Mouse (Mus musculus) heart, embryonic 14.5 days (tissue): ENCODE data around the gene Aars2. TPM values are rescaled to one million over a fixed set of nuclear protein-coding genes. Genes with fewer than 3 reads are reported as not detected.

ENCODE experiments used
- ATAC-seq: fragments of 200-750 bp; cut with Nextera tagmentation; 2 replicates; pipeline ENCODE4 v1.8.0; 2017; ENCODE audit warnings: low read depth, moderate TSS enrichment; ENCODE audit not compliant: insufficient number of reproducible peaks, insufficient read depth, low FRiP score
- H3K27ac ChIP-seq, 2 experiments: fragments of 200-500 bp in 1 of 2; fragments of 300-500 bp in 1 of 2; sonication (generic) in 1 of 2; replicated peaks in 1 of 2; 2 replicates each; pipeline ENCODE4 v1.5.1; 2012 to 2014; ENCODE audit warnings: low read depth in 2 of 2, low read length in 2 of 2, control low read depth in 1 of 2, mild to moderate bottlenecking in 1 of 2, mixed read lengths in 1 of 2; ENCODE audit not compliant: control insufficient read depth in 1 of 2, insufficient read depth in 1 of 2
- H3K27me3 ChIP-seq: fragments of 300-500 bp; sonication (generic); 2 replicates; pipeline ENCODE4 v1.6.1; 2014; ENCODE audit warnings: mild to moderate bottlenecking, low read length, control low read depth; ENCODE audit not compliant: control insufficient read depth, insufficient read depth
- H3K36me3 ChIP-seq: fragments of 300-500 bp; sonication (generic); 2 replicates; pipeline ENCODE4 v1.6.1; 2014; ENCODE audit warnings: mild to moderate bottlenecking, control low read depth, low read length, mixed read lengths; ENCODE audit not compliant: control insufficient read depth, insufficient read depth
- H3K4me1 ChIP-seq, 2 experiments: fragments of 200-500 bp in 1 of 2; fragments of 300-500 bp in 1 of 2; sonication (generic) in 1 of 2; 2 replicates each; pipeline ENCODE4 v1.6.1; 2012 to 2014; ENCODE audit warnings: low read length in 2 of 2, control low read depth in 1 of 2, mixed read lengths in 1 of 2; ENCODE audit not compliant: control insufficient read depth in 2 of 2, insufficient read depth in 2 of 2
- H3K4me2 ChIP-seq: fragments of 300-500 bp; sonication (generic); 2 replicates; pipeline ENCODE4 v1.6.1; 2014; ENCODE audit warnings: mild to moderate bottlenecking, low read length
- H3K4me3 ChIP-seq, 2 experiments: fragments of 200-500 bp in 1 of 2; fragments of 300-500 bp in 1 of 2; sonication (generic) in 1 of 2; 2 replicates each; pipeline ENCODE4 v1.5.1; 2012 to 2014; ENCODE audit warnings: low read length in 2 of 2, mild to moderate bottlenecking in 2 of 2, control low read depth in 1 of 2, low read depth in 1 of 2, moderate library complexity in 1 of 2; ENCODE audit not compliant: control insufficient read depth in 1 of 2, insufficient read depth in 1 of 2
- H3K9ac ChIP-seq: fragments of 300-500 bp; sonication (generic); 2 replicates; pipeline ENCODE4 v1.6.1; 2014; ENCODE audit warnings: mild to moderate bottlenecking, low read length
- H3K9me3 ChIP-seq: fragments of 300-500 bp; sonication (generic); 2 replicates; pipeline ENCODE4 v1.6.1; 2016; ENCODE audit warnings: low read length, control low read depth; ENCODE audit not compliant: control insufficient read depth
- WGBS: fragments of 180-500 bp; shearing (Covaris S2); extraction: QIAGEN DNeasy Blood & Tissue Kit; methylation state at CpG from one replicate; pipeline ENCODE4 v1.1.7; 2014; 5-methylcytosine and 5-hydroxymethylcytosine counted together
- polyA plus RNA-seq: library from polyadenylated mRNA; unstranded; fragments of >200 nt; fragmentation: Nextera tagmentation; extraction: Ambion mirVana; gene quantifications from 2 replicates; pipeline ENCODE4 v1.2.1, GENCODE M21; 2014

Gene Aars2
- 13.2 and 15.3 TPM in 2 replicates for polyA plus RNA-seq

DNA sequence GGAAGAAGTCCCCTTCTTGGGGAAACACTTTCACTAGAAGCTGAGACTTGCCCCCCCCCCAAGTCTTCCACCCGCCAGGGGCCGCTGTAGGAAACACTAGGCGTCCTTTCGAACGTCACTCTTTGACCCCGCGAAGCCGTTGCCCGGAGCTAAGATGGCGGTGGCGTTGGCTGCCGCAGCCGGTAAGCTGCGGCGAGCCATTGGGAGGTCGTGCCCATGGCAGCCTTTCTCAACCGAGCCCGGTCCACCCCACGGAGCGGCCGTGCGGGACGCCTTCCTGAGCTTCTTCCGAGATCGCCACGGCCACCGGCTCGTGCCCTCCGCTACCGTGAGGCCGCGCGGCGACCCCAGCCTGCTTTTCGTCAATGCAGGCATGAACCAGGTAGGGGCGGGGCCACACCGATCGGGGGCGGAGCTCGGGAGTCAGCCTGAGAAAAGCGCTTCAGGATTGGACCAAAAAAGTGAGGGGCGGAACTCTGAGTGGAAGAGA is at the start of gene Aars2:
TSS of gene Aars2 (plus strand) at position 142 of the 490 bp plus-strand sequence.
- no peaks in the 10 kb centered on the region for H3K27me3 ChIP-seq
- peaks cover 5 to 11% of the 10 kb centered on the region in 2 experiments for H3K4me1 ChIP-seq
- peak within 1 kb of the TSS; percentile 87 to 97 for H3K4me3 ChIP-seq
- peak within 1 kb of the TSS; percentile 85 to 87 for H3K27ac ChIP-seq
- H3K4me2 ChIP-seq = peak within 1 kb of the TSS; percentile 62
- under 1% methylated on average over 42 of the region's 42 CpGs for WGBS
- ATAC-seq = peak; percentile 87
- H3K36me3 ChIP-seq = peaks cover 30% of the 10 kb centered on the region
- no peaks in the 10 kb centered on the region for H3K9me3 ChIP-seq
- H3K9ac ChIP-seq = peak within 1 kb of the TSS; percentile 86

GRCm38 (mm10) chr17:45457487-45457886 is 49.2 kb upstream of the Aars2 start:
- Histone ChIP-seq H3K4me3 (no peak overlapping the region), H3K27ac (no peak overlapping the region), H3K9me3 (no peaks in the 10 kb centered on the region), H3K27me3 (no peaks in the 10 kb centered on the region), H3K4me2 (no peak overlapping the region), H3K36me3 (no peaks in the 10 kb centered on the region), H3K4me1 (no peaks in the 10 kb centered on the region), H3K9ac (no peak overlapping the region)
- ATAC-seq = no peak
- WGBS = 85% methylated on average over 5 of the region's 5 CpGs

DNA sequence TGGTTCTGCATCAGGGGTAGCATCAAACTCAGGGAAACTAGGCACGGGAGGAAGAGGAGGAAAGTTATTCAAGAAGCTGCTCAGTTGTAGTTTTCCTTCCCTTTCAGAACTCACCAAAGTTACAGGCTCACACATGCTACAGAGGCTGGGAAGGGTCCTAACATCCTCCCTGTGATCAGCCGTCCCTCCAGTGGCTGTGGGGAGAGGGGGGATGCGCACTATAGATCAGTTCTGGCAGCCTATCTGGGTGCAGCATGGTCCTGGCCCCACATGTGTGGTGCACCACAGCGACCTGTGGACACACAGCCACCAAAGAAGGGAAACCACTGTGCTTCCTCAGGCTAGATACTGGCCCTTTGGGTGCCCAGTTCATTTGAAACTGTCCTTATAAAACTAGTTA is 48.1 kb upstream of the Aars2 start:
- no peak overlapping the region for H3K9ac ChIP-seq
- no peak overlapping the region for H3K4me3 ChIP-seq
- H3K4me2 ChIP-seq = no peak overlapping the region
- H3K4me1 ChIP-seq = no peaks in the 10 kb centered on the region
- H3K36me3 ChIP-seq = no peaks in the 10 kb centered on the region
- 80% methylated on average over 4 of the region's 4 CpGs for WGBS
- H3K27ac ChIP-seq = no peak overlapping the region
- H3K27me3 ChIP-seq = no peaks in the 10 kb centered on the region
- no peak for ATAC-seq
- no peaks in the 10 kb centered on the region for H3K9me3 ChIP-seq

- no peak overlapping the region for H3K27ac ChIP-seq
- WGBS = 83% methylated on average over 8 of the region's 8 CpGs
- no peaks in the 10 kb centered on the region for H3K4me1 ChIP-seq
- no peak for ATAC-seq
- H3K9ac ChIP-seq = no peak overlapping the region
- H3K4me2 ChIP-seq = no peak overlapping the region
- no peaks in the 10 kb centered on the region for H3K36me3 ChIP-seq
- no peaks in the 10 kb centered on the region for H3K27me3 ChIP-seq
- no peaks in the 10 kb centered on the region for H3K9me3 ChIP-seq
- no peak overlapping the region for H3K4me3 ChIP-seq
These were observed 47.6 kb upstream of the Aars2 start for GRCm38 (mm10) chr17:45459062-45459461.

DNA sequence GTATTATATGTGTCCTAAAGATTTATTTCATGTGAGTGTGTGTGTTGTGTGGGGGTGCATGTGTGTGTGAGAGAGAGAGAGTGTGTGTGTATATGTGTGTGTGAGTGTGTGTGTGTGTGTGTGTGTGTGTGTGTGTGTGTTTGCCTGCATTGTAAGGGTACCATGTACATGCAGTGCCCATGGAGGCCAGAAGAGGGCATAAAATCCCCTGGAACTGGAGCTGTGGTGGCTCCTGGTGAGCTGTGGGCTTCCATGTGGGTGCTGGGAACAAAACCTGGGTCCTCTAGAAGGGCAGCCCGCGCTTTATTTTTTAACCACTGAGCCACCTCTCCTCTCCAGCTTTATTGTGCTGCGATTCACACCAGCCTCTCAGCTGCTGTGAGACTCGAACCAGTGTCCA is 44.1 kb upstream of the Aars2 start:
- WGBS = 91% methylated on average over 4 of the region's 4 CpGs
- no peaks in the 10 kb centered on the region for H3K27me3 ChIP-seq
- H3K36me3 ChIP-seq = no peaks in the 10 kb centered on the region
- no peak for ATAC-seq
- H3K9me3 ChIP-seq = 0 out of 2 replicates have a peak, but pooled peaks cover 6% of the 10 kb centered on the region
- H3K9ac ChIP-seq = no peak overlapping the region
- H3K4me3 ChIP-seq = no peak overlapping the region
- H3K4me2 ChIP-seq = no peak overlapping the region
- H3K27ac ChIP-seq = no peak overlapping the region
- no peaks in the 10 kb centered on the region for H3K4me1 ChIP-seq

GRCm38 (mm10) chr17:45464255-45464654 is 42.4 kb upstream of the Aars2 start:
- no peaks in the 10 kb centered on the region for H3K4me1 ChIP-seq
- no peak overlapping the region for H3K9ac ChIP-seq
- no peaks in the 10 kb centered on the region for H3K27me3 ChIP-seq
- WGBS = 73% methylated on average over 9 of the region's 9 CpGs
- H3K4me2 ChIP-seq = no peak overlapping the region
- peaks cover 9% of the 10 kb centered on the region; the same call in 1 of the 2 replicates for H3K9me3 ChIP-seq
- H3K4me3 ChIP-seq = no peak overlapping the region
- H3K27ac ChIP-seq = no peak overlapping the region
- no peaks in the 10 kb centered on the region for H3K36me3 ChIP-seq
- no peak for ATAC-seq

DNA sequence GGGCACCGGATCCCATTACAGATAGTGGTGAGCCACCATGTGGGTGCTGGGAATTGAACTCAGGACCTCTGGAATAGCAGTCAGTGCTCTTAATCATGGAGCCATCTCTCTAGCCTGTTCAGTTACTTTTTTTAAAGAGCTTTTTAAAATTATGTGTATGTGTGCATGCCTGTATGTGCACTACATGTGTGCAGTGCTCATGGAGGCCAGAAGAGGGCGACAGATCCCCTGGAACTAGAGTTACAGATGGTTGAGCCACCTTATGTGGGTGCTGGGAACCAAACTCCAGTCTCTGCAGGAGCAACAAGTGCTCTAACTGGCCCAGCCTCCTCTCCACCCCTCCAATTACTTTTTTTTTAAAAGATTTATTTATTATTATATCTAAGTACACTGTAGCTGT is 39.9 kb upstream of the Aars2 start:
- peaks cover 9% of the 10 kb centered on the region; the same call in 1 of the 2 replicates for H3K9me3 ChIP-seq
- H3K27me3 ChIP-seq = no peaks in the 10 kb centered on the region
- no peak for ATAC-seq
- H3K4me2 ChIP-seq = no peak overlapping the region
- H3K27ac ChIP-seq = no peak overlapping the region
- no peak overlapping the region for H3K4me3 ChIP-seq
- H3K9ac ChIP-seq = no peak overlapping the region
- no peaks in the 10 kb centered on the region for H3K4me1 ChIP-seq
- WGBS = 58% methylated on average over 2 of the region's 2 CpGs
- no peaks in the 10 kb centered on the region for H3K36me3 ChIP-seq

DNA sequence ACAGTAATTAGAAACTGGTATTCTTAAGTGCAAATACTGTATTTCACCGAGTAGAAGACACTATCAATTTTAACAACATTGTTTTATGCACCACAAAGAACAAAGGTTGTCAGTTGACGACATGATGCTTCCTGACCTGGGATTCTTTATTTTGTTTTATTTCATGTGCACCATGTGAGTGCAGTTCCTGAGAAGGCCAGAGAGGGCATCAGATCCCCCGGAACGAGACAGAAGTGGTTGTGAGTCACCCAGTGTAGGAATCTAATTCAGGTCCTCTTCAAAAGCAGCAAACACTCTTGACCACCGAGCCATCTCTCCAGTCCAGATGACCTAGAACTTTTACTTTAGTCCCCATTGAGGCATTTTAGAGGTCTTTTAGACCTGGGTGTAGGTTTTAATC is 38.3 kb upstream of the Aars2 start:
- H3K36me3 ChIP-seq = no peaks in the 10 kb centered on the region
- H3K9me3 ChIP-seq = peaks cover 9% of the 10 kb centered on the region; the same call in 1 of the 2 replicates
- H3K27me3 ChIP-seq = no peaks in the 10 kb centered on the region
- H3K27ac ChIP-seq = no peak overlapping the region
- WGBS = 80% methylated on average over 5 of the region's 5 CpGs
- no peaks in the 10 kb centered on the region for H3K4me1 ChIP-seq
- ATAC-seq = no peak
- H3K4me2 ChIP-seq = no peak overlapping the region
- no peak overlapping the region for H3K9ac ChIP-seq
- no peak overlapping the region for H3K4me3 ChIP-seq
